Mouse (Mus musculus) CH12.LX (cell line): Measurements from ENCODE around the gene Henmt1.

Source experiments
- CTCF ChIP-seq, 2 experiments: IDR thresholded peaks in 1 of 2; conservative IDR thresholded peaks in 1 of 2; 2 replicates each; pipeline ENCODE4 v1.5.1; 2011 to 2012; ENCODE audit warnings: low read depth in 2 of 2, low read length in 2 of 2, improper control_type of control experiment in 1 of 2, inconsistent platforms in 1 of 2, mild to moderate bottlenecking in 1 of 2, moderate library complexity in 1 of 2
- E2F4 ChIP-seq: IDR thresholded peaks from 2 replicates; pipeline ENCODE4 v1.6.1; 2011; ENCODE audit warnings: low read depth, low read length, improper control_type of control experiment; ENCODE audit not compliant: insufficient replicate concordance
- EP300 ChIP-seq: IDR thresholded peaks from 2 replicates; pipeline ENCODE4 v1.6.1; 2011; ENCODE audit warnings: low read length, improper control_type of control experiment
- GABPA ChIP-seq: IDR thresholded peaks from 2 replicates; pipeline ENCODE4 v1.6.1; 2012; ENCODE audit warnings: low read depth, low read length, improper control_type of control experiment, inconsistent platforms; ENCODE audit not compliant: insufficient replicate concordance
- MXI1 ChIP-seq: IDR thresholded peaks from 2 replicates; pipeline ENCODE4 v1.6.1; 2011; ENCODE audit warnings: mild to moderate bottlenecking, low read depth, low read length, improper control_type of control experiment
- POLR2A ChIP-seq: IDR thresholded peaks from 2 replicates; pipeline ENCODE4 v1.6.1; 2011; ENCODE audit warnings: low read depth, mild to moderate bottlenecking, improper control_type of control experiment, low read length
- POLR2AphosphoS2 ChIP-seq: IDR thresholded peaks from 2 replicates; pipeline ENCODE4 v1.6.1; 2011; ENCODE audit warnings: low read depth, low read length, improper control_type of control experiment
- TCF12 ChIP-seq: IDR thresholded peaks from 2 replicates; pipeline ENCODE4 v1.6.1; 2014; ENCODE audit warnings: low read depth, mild to moderate bottlenecking, inconsistent platforms, low read length, improper control_type of control experiment
- UBTF ChIP-seq: IDR thresholded peaks from 2 replicates; pipeline ENCODE4 v1.6.1; 2012; ENCODE audit warnings: low read depth, mild to moderate bottlenecking, inconsistent platforms, low read length, improper control_type of control experiment, moderate library complexity

- TF ChIP-seq POLR2AphosphoS2 = no peak
- no peak for TF ChIP-seq CTCF (conservative IDR thresholded peaks at IDR 0.05 in 1 of 2, IDR thresholded peaks at IDR 0.05 in 1 of 2; ENCODE audit: low read depth in 2 of 2, low read length in 2 of 2)
- TF ChIP-seq UBTF = no peak
- no peak for TF ChIP-seq GABPA
- TF ChIP-seq MXI1 = no peak
- TF ChIP-seq TCF12 = no peak
- no peak for TF ChIP-seq EP300
- TF ChIP-seq POLR2A = no peak
- no peak for TF ChIP-seq E2F4
These were observed 66.1 kb downstream of the Henmt1 start for GRCm38 (mm10) chr3:109005777-109006176.
